Mouse (Mus musculus) liver, embryonic 11.5 days (tissue): ENCODE measurements around the gene Avil. TPM values are rescaled to one million over a fixed set of nuclear protein-coding genes. Genes with fewer than 3 reads are reported as not detected.
A peak's percentile ranks its signal among the peaks of the same experiment; 100 is the strongest.

Source experiments
- ATAC-seq: fragments of 200-750 bp; cut with Nextera tagmentation; replicated peaks from 2 replicates; pipeline ENCODE4 v1.8.0; 2017; ENCODE audit warnings: moderate number of reproducible peaks, mild to moderate bottlenecking, moderate TSS enrichment, moderate library complexity; ENCODE audit not compliant: low FRiP score
- DNase-seq: peaks from one replicate; pipeline ENCODE4 v3.0.0-alpha.2; 2017; ENCODE audit warnings: low spot score
- H3K27ac ChIP-seq: fragments of 300-500 bp; sonication (generic); 2 replicates; pipeline ENCODE4 v1.5.1; 2014; ENCODE audit warnings: mild to moderate bottlenecking, low read depth, low read length, control low read depth
- H3K27me3 ChIP-seq: fragments of 300-500 bp; sonication (generic); replicated peaks from 2 replicates; pipeline ENCODE4 v1.6.1; 2014; ENCODE audit warnings: low read length, mixed read lengths; ENCODE audit not compliant: control insufficient read depth, insufficient read depth
- H3K36me3 ChIP-seq: fragments of 300-500 bp; sonication (generic); 2 replicates; pipeline ENCODE4 v1.6.1; 2014; ENCODE audit warnings: mild to moderate bottlenecking, low read length, moderate library complexity, mixed read lengths; ENCODE audit not compliant: control insufficient read depth, insufficient read depth
- H3K4me1 ChIP-seq: fragments of 300-500 bp; sonication (generic); replicated peaks from 2 replicates; pipeline ENCODE4 v1.6.1; 2014; ENCODE audit warnings: low read length, mixed read lengths; ENCODE audit not compliant: control insufficient read depth, insufficient read depth
- H3K4me2 ChIP-seq: fragments of 300-500 bp; sonication (generic); 2 replicates; pipeline ENCODE4 v1.6.1; 2014; ENCODE audit warnings: mild to moderate bottlenecking, control low read depth, moderate library complexity
- H3K4me3 ChIP-seq: fragments of 300-500 bp; sonication (generic); 2 replicates; pipeline ENCODE4 v1.5.1; 2014; ENCODE audit warnings: low read depth, low read length, control low read depth
- H3K9ac ChIP-seq: fragments of 300-500 bp; sonication (generic); 2 replicates; pipeline ENCODE4 v1.6.1; 2014; ENCODE audit warnings: low read depth, low read length, control low read depth
- H3K9me3 ChIP-seq: fragments of 300-500 bp; sonication (generic); 2 replicates; pipeline ENCODE4 v1.6.1; 2016; ENCODE audit warnings: low read length, inconsistent platforms, mixed read lengths; ENCODE audit not compliant: control insufficient read depth
- WGBS: fragments of 180-500 bp; shearing (Covaris S2); extraction: QIAGEN DNeasy Blood & Tissue Kit; methylation state at CpG from one replicate; pipeline ENCODE4 v1.1.7; 2014; 5-methylcytosine and 5-hydroxymethylcytosine counted together
- polyA plus RNA-seq: library from polyadenylated mRNA; unstranded; fragments of >200 nt; fragmentation: Nextera tagmentation; extraction: Ambion mirVana; gene quantifications from 2 replicates; pipeline ENCODE4 v1.2.1, GENCODE M21; 2014

Avil gene
- polyA plus RNA-seq = 0.10 and 0.13 TPM in 2 replicates

DNA sequence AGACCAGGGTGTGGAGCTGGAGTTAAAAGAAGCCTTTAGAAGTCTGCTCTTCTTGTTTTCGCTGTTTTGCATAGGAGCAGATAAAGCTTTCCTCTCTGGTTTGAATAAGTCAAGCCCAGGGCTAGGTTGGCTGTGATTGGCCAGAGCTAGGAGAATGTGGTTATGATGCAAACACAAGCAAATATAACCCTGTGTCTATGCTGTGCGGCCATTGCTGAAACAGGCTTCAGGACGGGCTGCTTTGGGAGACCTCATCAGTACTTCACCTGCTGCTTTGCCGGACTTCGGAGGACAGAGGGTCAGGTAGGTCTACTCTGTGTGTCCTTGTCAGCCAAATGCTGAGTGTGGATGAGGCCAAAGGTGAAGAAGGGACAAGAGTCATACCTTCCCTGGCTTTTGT is at the start of gene Avil:
TSS of gene Avil (plus strand) at position 181 of the 400 bp plus-strand sequence.
- ATAC-seq = no peak
- Histone ChIP-seq H3K4me3 (no peak within 1 kb of the TSS), H3K4me1 (no peaks in the 10 kb centered on the region), H3K27ac (no peak within 1 kb of the TSS), H3K9me3 (no peaks in the 10 kb centered on the region), H3K27me3 (no peaks in the 10 kb centered on the region), H3K9ac (no peak within 1 kb of the TSS), H3K4me2 (no peak within 1 kb of the TSS), H3K36me3 (peaks cover 15% of the 10 kb centered on the region)
- no peak for DNase-seq
- WGBS = 83% methylated on average over 5 of the region's 5 CpGs

DNA sequence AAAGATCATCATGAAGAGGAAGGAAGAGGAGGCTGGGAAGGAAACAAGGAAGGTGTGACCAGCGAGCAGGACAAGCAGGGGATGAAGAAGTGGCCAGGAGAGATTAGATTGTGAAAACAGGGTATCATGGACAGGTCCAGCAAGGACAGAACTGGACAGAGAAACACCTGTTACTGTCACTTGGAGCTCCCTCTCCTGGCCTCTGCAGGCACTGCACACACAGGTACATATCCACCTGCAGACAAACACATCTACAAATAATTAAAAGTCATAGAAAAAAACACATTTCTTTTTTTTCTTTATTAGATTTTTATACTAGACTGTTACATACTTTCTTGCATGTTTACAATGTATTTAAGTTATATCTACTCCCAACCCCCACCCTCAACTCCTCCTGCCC is 48.1 kb upstream of the Avil start:
- H3K4me2 ChIP-seq = no peak overlapping the region
- WGBS = 83% methylated on average over 1 of the region's 1 CpGs
- H3K9ac ChIP-seq = no peak overlapping the region
- peaks cover 3% of the 10 kb centered on the region; the same call in 1 of the 2 replicates for H3K27me3 ChIP-seq
- no peak for ATAC-seq
- H3K36me3 ChIP-seq = no peaks in the 10 kb centered on the region
- no peak overlapping the region for H3K27ac ChIP-seq
- no peak for DNase-seq
- no peak overlapping the region for H3K4me3 ChIP-seq
- H3K4me1 ChIP-seq = peaks cover 9% of the 10 kb centered on the region
- H3K9me3 ChIP-seq = no peaks in the 10 kb centered on the region

DNA sequence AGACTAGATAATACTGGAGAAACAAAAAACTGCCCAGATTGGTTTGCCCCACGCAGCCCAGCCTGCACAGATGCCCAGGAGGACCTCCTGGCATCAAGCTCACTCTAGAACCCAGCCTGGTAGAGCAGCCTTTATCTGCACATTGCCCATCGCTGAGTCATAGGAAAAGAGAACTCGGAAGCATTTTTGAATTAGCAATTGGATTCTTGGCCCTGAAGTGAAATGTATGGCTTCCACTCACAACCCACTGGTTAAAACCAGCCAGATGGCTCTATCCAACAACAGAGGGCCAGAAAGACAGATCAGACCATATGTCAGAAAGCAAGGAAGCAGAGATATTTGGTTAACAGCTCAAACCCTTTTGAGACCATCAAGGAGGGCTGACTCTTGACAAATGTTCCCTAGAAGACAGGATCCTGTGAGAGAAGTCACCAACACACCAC is 47.5 kb upstream of the Avil start:
- ATAC-seq = no peak
- WGBS = 83% methylated on average over 3 of the region's 3 CpGs

DNA sequence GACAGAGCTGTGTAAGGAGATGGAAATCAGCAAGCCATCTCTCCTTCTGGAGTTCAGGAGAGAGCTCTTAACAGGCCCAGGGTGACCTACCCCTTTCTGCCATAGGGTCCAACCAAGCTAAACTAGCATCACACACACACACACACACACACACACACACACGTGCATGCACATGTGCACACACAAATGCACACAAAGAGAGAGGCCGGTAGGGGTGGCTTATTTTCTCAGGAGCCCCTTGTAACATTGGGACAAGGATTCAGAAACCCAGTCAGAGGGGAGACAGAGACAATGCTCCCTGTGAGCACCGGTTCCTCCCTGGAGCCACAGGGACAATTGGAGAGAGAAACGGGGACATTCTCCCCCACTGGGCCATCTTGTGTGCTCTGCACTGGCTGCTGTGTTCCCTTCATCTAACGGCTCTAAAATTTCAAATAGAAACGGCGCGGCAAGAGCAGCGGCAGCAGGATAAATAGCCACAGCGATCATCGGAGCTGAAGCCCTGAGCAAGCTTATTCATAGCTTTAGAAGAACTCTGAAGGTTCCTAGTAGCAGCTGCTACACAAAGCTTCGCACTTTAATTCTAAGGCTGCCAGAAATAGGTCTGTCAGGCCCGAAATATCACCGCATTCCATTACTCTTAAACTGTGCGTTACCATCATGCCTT is 43.7 kb upstream of the Avil start:
- H3K4me2 ChIP-seq = peak overlapping the region; percentile 51
- no peak overlapping the region for H3K27ac ChIP-seq
- no peaks in the 10 kb centered on the region for H3K9me3 ChIP-seq
- no peaks in the 10 kb centered on the region for H3K36me3 ChIP-seq
- no peak for ATAC-seq
- DNase-seq = no peak
- peaks cover 3% of the 10 kb centered on the region for H3K27me3 ChIP-seq
- WGBS = 32% methylated on average over 15 of the region's 15 CpGs
- peaks cover 4% of the 10 kb centered on the region for H3K4me1 ChIP-seq
- peak overlapping the region; percentile 38; the same call in 1 of the 2 replicates for H3K9ac ChIP-seq
- H3K4me3 ChIP-seq = no peak overlapping the region

More for the DNA sequence above, 47.5 kb upstream of the Avil start:
- H3K4me2 ChIP-seq = no peak overlapping the region
- H3K4me1 ChIP-seq = peaks cover 12% of the 10 kb centered on the region
- no peak for DNase-seq
- H3K9me3 ChIP-seq = no peaks in the 10 kb centered on the region
- no peak overlapping the region for H3K27ac ChIP-seq
- no peaks in the 10 kb centered on the region for H3K36me3 ChIP-seq
- H3K4me3 ChIP-seq = no peak overlapping the region
- H3K9ac ChIP-seq = no peak overlapping the region
- H3K27me3 ChIP-seq = peaks cover 3% of the 10 kb centered on the region; the same call in 1 of the 2 replicates

GRCm38 (mm10) chr10:126957359-126958107 is 43.0 kb upstream of the Avil start:
- DNase-seq (no peak), ATAC-seq (peak; percentile 70)
- H3K27ac ChIP-seq = no peak overlapping the region
- no peaks in the 10 kb centered on the region for H3K9me3 ChIP-seq
- peak overlapping the region; percentile 38; the same call in 1 of the 2 replicates for H3K9ac ChIP-seq
- H3K27me3 ChIP-seq = peaks cover 3% of the 10 kb centered on the region
- WGBS = 9% methylated on average over 25 of the region's 25 CpGs
- no peaks in the 10 kb centered on the region for H3K36me3 ChIP-seq
- peak overlapping the region; percentile 51 for H3K4me2 ChIP-seq
- peaks cover 8% of the 10 kb centered on the region for H3K4me1 ChIP-seq
- H3K4me3 ChIP-seq = no peak overlapping the region

GRCm38 (mm10) chr10:126960496-126960895 is 40.0 kb upstream of the Avil start:
- H3K27me3 ChIP-seq = peaks cover 3% of the 10 kb centered on the region
- H3K9ac ChIP-seq = no peak overlapping the region
- H3K4me1 ChIP-seq = peaks cover 8% of the 10 kb centered on the region
- no peak overlapping the region for H3K27ac ChIP-seq
- H3K4me2 ChIP-seq = no peak overlapping the region
- no peak for DNase-seq
- ATAC-seq = no peak
- H3K4me3 ChIP-seq = no peak overlapping the region
- H3K36me3 ChIP-seq = no peaks in the 10 kb centered on the region
- 78% methylated on average over 8 of the region's 8 CpGs for WGBS
- H3K9me3 ChIP-seq = no peaks in the 10 kb centered on the region

DNA sequence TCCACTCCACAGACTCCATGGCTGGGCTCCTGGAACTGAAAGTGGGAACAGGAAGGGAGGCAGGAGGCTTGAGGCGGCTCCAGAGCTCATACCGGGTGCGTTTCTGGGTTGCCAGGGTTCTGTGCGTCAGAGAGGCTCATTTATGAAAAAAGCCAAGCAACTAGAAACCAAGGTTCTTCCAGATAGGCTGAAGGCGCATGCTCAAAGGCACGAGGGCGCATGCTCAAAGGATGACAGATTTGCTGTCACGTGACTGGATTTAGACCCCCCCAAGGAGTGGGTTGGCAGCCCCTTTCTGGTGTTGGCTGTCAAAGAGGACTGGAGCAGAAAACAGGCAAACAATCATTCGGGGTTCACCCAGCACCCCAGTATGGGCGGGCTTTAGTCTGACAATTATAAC is 38.8 kb upstream of the Avil start:
- peaks cover 8% of the 10 kb centered on the region for H3K4me1 ChIP-seq
- WGBS = 64% methylated on average over 10 of the region's 10 CpGs
- peaks cover 3% of the 10 kb centered on the region for H3K27me3 ChIP-seq
- H3K27ac ChIP-seq = peak overlapping the region; percentile 21; the same call in 1 of the 2 replicates
- no peak overlapping the region for H3K9ac ChIP-seq
- no peaks in the 10 kb centered on the region for H3K9me3 ChIP-seq
- ATAC-seq = no peak
- no peak overlapping the region for H3K4me2 ChIP-seq
- H3K36me3 ChIP-seq = no peaks in the 10 kb centered on the region
- no peak overlapping the region for H3K4me3 ChIP-seq
- no peak for DNase-seq

GRCm38 (mm10) chr10:126962271-126962965 is 38.1 kb upstream of the Avil start:
- ATAC-seq (no peak), DNase-seq (no peak)
- no peaks in the 10 kb centered on the region for H3K9me3 ChIP-seq
- no peaks in the 10 kb centered on the region; the same call in none of the 2 replicates for H3K27me3 ChIP-seq
- no peak overlapping the region for H3K4me3 ChIP-seq
- H3K4me2 ChIP-seq = no peak overlapping the region
- no peaks in the 10 kb centered on the region for H3K36me3 ChIP-seq
- peaks cover 6% of the 10 kb centered on the region for H3K4me1 ChIP-seq
- peak overlapping the region; percentile 21; the same call in 1 of the 2 replicates for H3K27ac ChIP-seq
- WGBS = 31% methylated on average over 15 of the region's 15 CpGs
- no peak overlapping the region for H3K9ac ChIP-seq
